Mouse (Mus musculus): ENCODE data around the gene Ankrd22.

DNA sequence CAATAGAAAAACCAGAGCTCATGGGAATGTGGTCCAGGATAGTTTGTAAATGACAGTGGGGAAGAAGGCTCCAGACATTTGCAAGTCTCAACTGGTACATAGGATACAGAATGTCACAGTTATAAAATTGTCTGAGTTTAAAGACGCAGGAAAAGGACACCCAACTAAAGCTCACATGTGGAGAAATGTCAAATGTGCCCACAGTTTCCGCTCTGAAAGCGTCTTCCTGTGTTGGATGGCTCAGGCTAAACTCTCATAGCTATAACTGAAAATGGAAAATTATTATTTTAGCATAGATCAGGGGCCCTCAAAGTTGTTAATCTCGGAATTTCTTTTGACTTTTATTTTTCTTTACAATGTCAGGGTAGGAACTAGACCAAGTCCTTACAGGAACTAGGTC is 21.0 kb upstream of the Ankrd22 start:
- TF ChIP-seq POLR2A (IDR thresholded peaks at IDR 0.05; ENCODE audit: borderline replicate concordance, insufficient read depth, low read length) (no peak), CTCF (IDR thresholded peaks at IDR 0.05; ENCODE audit: borderline replicate concordance, insufficient read depth, low read depth, low read length) (no peak)

Data from cerebellum, adult 2 months (tissue).